Mouse (Mus musculus) liver, adult 2 months (tissue): Measurements from ENCODE around the gene Resp18.

Experiments used
- CTCF ChIP-seq: fragments of 200-500 bp; IDR thresholded peaks from 2 replicates; pipeline ENCODE4 v1.5.1; 2011; ENCODE audit warnings: low read depth, low read length, control low read depth
- POLR2A ChIP-seq: fragments of 200-500 bp; IDR thresholded peaks from 2 replicates; pipeline ENCODE4 v1.6.1; 2011; ENCODE audit warnings: low read length, control low read depth; ENCODE audit not compliant: insufficient read depth; ENCODE audit errors: extremely low read depth

DNA sequence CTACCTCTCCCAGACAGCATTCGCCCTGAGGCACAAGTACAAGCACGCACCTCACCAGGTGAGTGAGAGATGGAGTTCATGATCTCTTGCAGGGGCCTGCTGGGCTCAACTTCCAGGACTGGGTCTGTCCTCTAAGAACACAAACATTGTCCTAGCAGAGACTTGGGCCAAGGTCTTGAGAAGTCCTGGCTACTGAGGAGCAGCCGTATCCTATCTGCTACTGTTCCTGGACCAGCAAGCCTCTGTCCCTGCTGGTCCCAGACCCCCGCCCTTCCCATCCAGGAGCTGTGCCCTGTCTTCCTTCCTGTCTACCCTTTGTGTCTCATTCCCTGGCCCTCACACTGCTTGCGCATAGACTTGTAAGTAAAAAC is 15.1 kb upstream of the Resp18 start:
- no peak for TF ChIP-seq CTCF
- TF ChIP-seq POLR2A = no peak
